Mouse (Mus musculus) adrenal gland, postnatal 14 days (tissue): ENCODE measurements at regions not wholly inside any gene's neighbourhood (a gene's known extent, or its start where the extent isn't known, plus 50 kb on each side); places are given as distances from the start of the nearest gene placed in this dataset.

ENCODE experiments used
- DNase-seq: peaks from one replicate; pipeline ENCODE4 v3.0.0; 2021; ENCODE audit warnings: mixed read lengths

DNA sequence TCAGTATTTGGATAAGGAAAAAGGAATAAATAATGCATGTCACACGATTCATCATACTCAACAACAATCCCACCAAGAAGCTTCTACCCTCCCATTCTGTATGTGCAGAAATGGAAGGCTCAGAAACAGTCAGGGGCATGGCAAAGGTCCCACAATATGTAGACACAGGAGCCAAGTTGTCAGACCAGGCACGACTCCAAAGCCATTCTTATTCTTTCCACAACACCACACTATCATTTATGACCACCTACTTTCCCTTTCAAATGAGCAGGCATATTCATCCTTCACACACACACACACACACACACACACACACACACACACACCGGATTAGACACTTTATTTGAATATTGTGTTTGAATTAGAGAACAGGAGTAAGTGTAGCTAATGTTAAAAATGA lies 232.0 kb downstream of the Rab28 start:
- no peak for DNase-seq

DNA sequence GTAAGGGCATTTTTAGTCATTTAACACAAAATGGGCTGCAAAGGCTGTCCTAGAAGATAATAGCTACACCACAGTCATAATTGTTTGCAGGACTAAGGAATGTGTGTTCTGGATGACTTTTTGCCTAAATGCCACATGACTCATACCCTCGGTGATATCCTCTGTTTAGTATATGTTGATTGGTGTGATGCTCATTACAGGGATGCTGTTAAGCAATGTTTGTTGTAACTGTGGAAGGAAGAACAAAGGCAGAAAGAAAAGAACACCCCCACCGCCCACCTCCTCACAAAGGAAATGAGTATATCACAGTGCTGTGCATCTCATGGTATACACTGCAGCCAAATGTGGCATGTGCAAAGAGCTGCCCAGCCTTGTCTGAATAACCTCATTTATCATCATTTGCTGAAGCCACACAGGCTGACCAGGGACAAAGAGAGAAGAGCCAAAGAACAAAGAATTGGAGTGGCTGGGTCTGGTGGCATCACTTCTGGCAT lies 262.4 kb downstream of the Rab28 start:
- DNase-seq, result no peak

- no peak for DNase-seq
Measured at GRCm38 (mm10) chr5:41441081-41441480, 266.9 kb downstream of the Rab28 start.

DNA sequence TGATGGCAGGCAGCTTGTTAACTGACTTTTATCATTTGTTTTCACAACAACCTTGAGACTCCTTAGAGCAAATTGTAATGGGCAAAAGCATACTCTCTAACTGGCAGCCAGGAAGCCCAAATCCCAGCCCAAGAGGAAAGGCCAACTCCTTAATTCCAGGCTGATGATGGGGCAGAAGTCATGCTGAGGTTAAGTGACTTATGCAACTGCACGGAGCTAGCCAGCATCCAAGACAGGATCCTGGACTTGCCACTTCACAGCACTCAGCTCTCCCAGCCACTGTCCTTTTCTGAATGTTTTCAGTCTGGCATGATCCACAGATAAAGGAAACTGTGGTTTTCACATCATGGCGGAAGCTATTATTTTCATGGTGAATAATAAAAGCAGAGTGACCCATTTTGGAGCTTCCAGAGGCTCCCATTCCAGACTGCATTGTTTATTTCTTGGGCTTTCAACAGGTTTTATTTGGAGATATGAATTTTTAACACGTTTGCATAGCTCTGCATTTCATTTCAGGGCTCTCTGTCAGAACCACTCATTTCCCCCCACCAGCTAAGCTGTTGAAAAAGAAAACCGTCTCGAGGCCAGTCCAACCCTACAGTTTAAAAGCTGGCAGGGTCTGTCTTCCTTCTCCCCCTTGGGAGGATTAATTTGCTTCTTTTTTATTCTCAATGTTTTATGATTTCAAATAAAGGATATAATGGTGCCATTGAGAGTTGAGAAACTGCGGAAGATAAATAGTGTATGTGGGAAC lies 288.7 kb downstream of the Rab28 start:
- no peak for DNase-seq

- no peak for DNase-seq
Measured at GRCm38 (mm10) chr5:41409070-41409668, 298.8 kb downstream of the Rab28 start.

- peak; percentile 4 for DNase-seq
Measured at GRCm38 (mm10) chr5:41392802-41393234, 315.1 kb downstream of the Rab28 start.

GRCm38 (mm10) chr5:41392137-41392554 lies 315.8 kb downstream of the Rab28 start:
- DNase-seq, result no peak

GRCm38 (mm10) chr5:41373409-41373808 lies 334.5 kb downstream of the Rab28 start:
- no peak for DNase-seq

DNA sequence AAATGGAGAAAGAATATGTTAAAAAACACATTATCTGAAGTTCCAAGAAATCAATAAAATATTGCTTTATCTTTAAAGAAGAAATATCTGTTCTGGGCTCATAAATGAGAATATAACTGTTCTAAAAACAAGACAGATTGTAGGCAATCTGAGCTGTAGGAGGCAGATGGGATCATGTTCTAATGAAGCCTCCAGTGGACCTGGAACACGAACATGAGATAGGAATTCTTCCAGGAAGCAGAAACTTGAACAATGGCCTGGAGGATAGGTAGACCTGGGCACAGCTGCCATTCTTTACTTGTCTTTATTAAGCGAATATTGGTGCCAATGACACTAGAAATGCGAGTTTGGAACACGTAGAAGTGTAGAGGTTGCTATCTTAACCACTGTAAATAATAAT lies 336.5 kb downstream of the Rab28 start:
- no peak for DNase-seq

DNA sequence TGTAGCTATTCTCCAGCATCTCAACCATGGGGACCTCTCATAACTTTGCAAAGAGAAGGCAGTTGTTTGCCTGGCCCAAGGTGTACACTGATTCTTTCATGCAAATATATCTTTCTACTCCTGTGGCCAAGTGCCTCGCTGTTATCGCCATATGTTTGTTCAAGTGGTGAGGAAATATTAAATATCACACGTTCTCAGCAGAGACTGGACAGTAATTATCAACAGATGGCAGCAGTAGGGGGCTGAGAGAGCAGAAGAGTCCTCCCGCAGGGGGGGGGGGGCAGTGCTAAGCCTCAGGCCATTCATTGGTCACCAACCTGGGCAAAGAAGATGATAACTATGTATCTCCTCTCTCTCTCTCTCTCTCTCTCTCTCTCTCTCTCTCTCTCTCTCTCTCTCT lies 337.6 kb downstream of the Rab28 start:
- no peak for DNase-seq

GRCm38 (mm10) chr5:41369907-41370306 lies 338.1 kb downstream of the Rab28 start:
- no peak for DNase-seq

- no peak for DNase-seq
Measured at GRCm38 (mm10) chr5:41365883-41366282, 342.1 kb downstream of the Rab28 start.

- DNase-seq, result no peak
Measured at GRCm38 (mm10) chr5:41348410-41348821, 359.5 kb downstream of the Rab28 start.

DNA sequence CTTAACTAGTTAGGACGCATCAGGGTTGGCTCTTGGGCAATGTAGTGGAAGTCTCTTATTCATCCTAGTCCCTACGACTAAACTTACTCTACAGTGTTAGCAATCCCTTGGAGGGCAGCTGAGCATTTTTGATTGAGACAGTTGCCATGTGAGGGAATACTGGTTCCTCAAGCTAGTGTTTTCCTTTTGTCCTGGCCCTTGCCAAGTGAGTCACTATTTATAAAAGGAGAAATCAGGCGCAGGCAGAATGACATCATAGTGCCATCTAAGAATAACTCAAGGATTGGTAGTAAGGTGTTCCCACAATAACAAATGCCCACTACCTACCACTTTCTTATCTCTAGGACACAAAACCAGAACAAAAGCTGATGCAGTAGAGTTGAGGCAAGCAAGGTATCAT lies 360.5 kb downstream of the Rab28 start:
- DNase-seq, result no peak

- no peak for DNase-seq
Measured at GRCm38 (mm10) chr5:41340581-41340980, 367.4 kb downstream of the Rab28 start.

DNA sequence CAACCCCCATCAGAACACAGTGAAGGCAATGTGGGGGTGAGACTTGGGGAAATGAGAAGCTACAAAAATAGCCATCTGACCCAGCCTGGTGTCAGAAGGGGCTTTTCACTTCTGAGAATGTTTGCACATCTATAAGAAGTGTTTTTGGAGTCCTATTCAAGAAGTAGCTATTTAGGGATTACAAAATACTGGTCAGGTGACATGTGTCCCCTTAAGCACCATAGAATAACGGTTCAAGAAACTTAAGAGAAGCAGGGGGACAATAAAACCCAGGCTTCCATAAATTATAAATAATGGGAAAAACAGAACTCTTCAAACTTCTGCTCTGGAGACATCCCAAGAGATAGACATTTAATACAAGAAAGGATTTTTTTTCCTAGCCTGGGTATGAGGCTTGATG lies 411.5 kb downstream of the Rab28 start:
- no peak for DNase-seq

DNA sequence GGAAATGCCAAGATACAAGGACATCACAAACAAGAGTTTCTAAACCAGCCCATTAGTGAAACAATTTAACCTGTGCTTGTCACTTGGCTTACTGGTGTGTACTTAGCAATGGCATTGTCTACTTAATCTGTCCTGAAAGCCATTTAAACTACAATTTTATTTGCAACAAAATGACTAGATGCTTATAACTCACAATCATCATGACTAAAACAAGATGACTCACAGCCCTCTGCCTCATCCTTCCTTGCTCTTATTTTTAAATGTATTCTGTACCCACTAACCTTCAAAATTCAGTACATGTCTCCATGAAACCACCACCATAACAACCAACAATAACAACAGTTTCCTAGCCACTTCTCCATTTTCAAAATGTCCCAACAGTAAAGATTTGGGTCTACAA lies 441.2 kb downstream of the Rab28 start:
- no peak for DNase-seq

GRCm38 (mm10) chr5:41266317-41266716 lies 441.6 kb downstream of the Rab28 start:
- no peak for DNase-seq

GRCm38 (mm10) chr5:41261654-41262237 lies 446.2 kb downstream of the Rab28 start:
- no peak for DNase-seq
